Mouse (Mus musculus): ENCODE data around the gene Wdr70.

DNA sequence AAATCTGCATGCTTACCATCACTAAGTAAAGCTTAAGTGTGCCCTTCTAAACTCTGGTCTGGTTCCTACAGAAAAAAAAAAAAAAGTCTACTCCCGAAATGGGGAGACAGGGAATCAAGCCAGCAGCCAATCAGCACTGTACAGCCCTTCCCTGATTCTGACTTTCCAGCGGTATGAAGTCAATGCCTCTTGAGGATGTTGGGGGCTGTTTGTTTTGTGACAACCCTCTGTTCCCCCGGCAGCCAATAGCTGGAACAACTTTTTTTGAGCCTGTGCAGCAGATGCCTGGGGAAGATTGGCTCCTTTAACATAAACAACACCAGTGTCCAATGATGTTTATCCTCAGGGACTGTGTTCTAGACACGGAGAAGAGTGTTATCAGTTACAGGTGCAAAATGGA lies 164.4 kb downstream of the Wdr70 start:
- TF ChIP-seq CTCF (IDR thresholded peaks at IDR 0.05) (no peak), EP300 (IDR thresholded peaks at IDR 0.05) (no peak)
